Mouse (Mus musculus): ENCODE data around the gene Pilrb2. TPM values are rescaled to one million over a fixed set of nuclear protein-coding genes. Genes with fewer than 3 reads are reported as not detected.

Pilrb2 gene
- total and polyA plus RNA-seq, 3 experiments: 25.9 to 71.7 TPM; not detected in 1

DNA sequence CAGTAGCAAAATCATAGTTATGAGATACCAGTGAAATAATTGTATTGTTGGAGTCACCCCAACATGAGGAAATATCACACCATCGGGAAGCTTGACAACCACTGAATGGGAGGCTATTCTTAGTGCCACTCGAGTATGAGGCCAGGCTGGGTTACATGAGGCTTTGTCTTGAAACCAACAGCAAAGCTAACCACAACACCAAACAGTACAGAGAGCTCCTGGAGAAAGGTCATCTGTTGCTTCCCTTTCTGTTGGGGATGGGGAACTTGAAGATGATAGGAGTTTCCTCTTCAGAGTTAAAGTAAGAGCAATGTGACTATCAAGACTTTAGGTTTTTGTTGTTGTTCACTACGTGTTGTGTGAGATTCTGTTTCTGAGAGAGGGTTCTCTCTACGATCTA, 11.3 kb upstream of the Pilrb2 start:
- Histone ChIP-seq H3K27ac (ENCODE audit: control insufficient read depth, low read depth, low read length) (peak overlapping the region; percentile 67; the same call in 1 of the 2 replicates), H3K36me3 (ENCODE audit: control insufficient read depth in 1 of 2, insufficient read depth in 2 of 2, low read length in 2 of 2) (peaks cover 0 to 13% of the 10 kb centered on the region in 2 experiments; a peak in 2 of 4 replicates), H3K9ac (ENCODE audit: control insufficient read depth, low read depth, low read length, poor library complexity, severe bottlenecking) (no peak overlapping the region), H3K79me2 (ENCODE audit: control insufficient read depth, insufficient read depth, low read length, poor library complexity) (no peaks in the 10 kb centered on the region), H3K4me3 (ENCODE audit: control insufficient read depth in 1 of 2, insufficient read depth in 1 of 2, low read depth in 2 of 2, low read length in 2 of 2) (no peak overlapping the region), H3K9me3 (replicated peaks; ENCODE audit: insufficient read depth, low read length) (no peaks in the 10 kb centered on the region), H3K4me1 (ENCODE audit: control insufficient read depth in 1 of 2, insufficient read depth in 2 of 2, low read length in 2 of 2) (peaks cover 0 to 19% of the 10 kb centered on the region in 2 experiments; a peak in 2 of 4 replicates), H3K27me3 (ENCODE audit: control insufficient read depth in 1 of 2, insufficient read depth in 2 of 2, low read length in 2 of 2) (no peaks in the 10 kb centered on the region)
- TF ChIP-seq E2F4 (IDR thresholded peaks at IDR 0.05; ENCODE audit: borderline replicate concordance, low read depth, low read length): no peak
- peak; percentile 56; the same call in 1 of the 2 replicates for TF ChIP-seq MYC (IDR thresholded peaks at IDR 0.05; ENCODE audit: low read depth, low read length)
- TF ChIP-seq KAT2A (conservative IDR thresholded peaks at IDR 0.05; ENCODE audit: low read depth, low read length): no peak
- no peak for TF ChIP-seq TBP (IDR thresholded peaks at IDR 0.05; ENCODE audit: low read depth, low read length)
- DNase-seq (ENCODE audit: low read depth, low spot score): peak; percentile 70

DNA sequence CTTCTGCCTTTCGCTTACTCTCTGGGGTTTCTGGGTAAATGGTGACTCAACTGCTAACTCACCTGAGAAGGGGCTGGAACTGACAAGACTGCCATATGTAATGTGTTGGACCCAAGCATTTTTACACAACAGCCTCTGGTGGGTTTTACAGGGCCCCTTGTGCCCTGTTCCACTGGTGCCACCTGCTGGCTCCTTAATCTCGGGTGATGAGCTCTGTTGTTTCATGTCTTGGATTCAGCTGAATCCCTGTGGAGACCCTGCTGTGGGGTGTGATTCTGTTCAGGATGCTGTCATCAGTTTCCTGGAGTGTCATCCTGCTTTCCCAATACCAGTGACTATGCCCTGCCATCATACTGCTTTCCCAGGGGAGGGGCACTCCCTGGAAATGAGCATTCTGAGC, 6.2 kb upstream of the Pilrb2 start:
- no peak overlapping the region for H3K4me3 ChIP-seq (ENCODE audit: control insufficient read depth in 1 of 2, insufficient read depth in 1 of 2, low read depth in 2 of 2, low read length in 2 of 2)
- H3K27ac ChIP-seq (ENCODE audit: control insufficient read depth, low read depth, low read length): no peak overlapping the region
- H3K9me3 ChIP-seq (replicated peaks; ENCODE audit: insufficient read depth, low read length): no peaks in the 10 kb centered on the region
- H3K79me2 ChIP-seq (ENCODE audit: control insufficient read depth, insufficient read depth, low read length, poor library complexity): no peaks in the 10 kb centered on the region
- peaks cover 3 to 25% of the 10 kb centered on the region in 2 experiments for H3K4me1 ChIP-seq (ENCODE audit: control insufficient read depth in 1 of 2, insufficient read depth in 2 of 2, low read length in 2 of 2)
- H3K36me3 ChIP-seq (ENCODE audit: control insufficient read depth in 1 of 2, insufficient read depth in 2 of 2, low read length in 2 of 2): peaks cover 0 to 16% of the 10 kb centered on the region in 2 experiments; a peak in 2 of 4 replicates
- DNase-seq (ENCODE audit: low read depth, low spot score): peak; percentile 44
- no peaks in the 10 kb centered on the region for H3K27me3 ChIP-seq (ENCODE audit: control insufficient read depth in 1 of 2, insufficient read depth in 2 of 2, low read length in 2 of 2)
- no peak overlapping the region for H3K9ac ChIP-seq (ENCODE audit: control insufficient read depth, low read depth, low read length, poor library complexity, severe bottlenecking)
- TF ChIP-seq NELFE (IDR thresholded peaks at IDR 0.05; ENCODE audit: low read depth, low read length) (no peak), POLR2AphosphoS5 (IDR thresholded peaks at IDR 0.05; ENCODE audit: borderline replicate concordance, low read depth, low read length) (no peak), RAD21 (IDR thresholded peaks at IDR 0.05; ENCODE audit: low read depth, low read length) (peak; percentile 76), CTCF (IDR thresholded peaks at IDR 0.05 in 2 of 3, conservative IDR thresholded peaks at IDR 0.05 in 1 of 3; ENCODE audit: control insufficient read depth in 1 of 3, insufficient read depth in 1 of 3, low read depth in 2 of 3, low read length in 3 of 3, poor library complexity in 1 of 3, severe bottlenecking in 1 of 3) (peak; percentile 34 to 71 (median 71); a peak in 5 of 6 replicates), RCOR1 (IDR thresholded peaks at IDR 0.05; ENCODE audit: low read depth, low read length) (no peak), SMC3 (IDR thresholded peaks at IDR 0.05; ENCODE audit: low read depth, low read length) (peak; percentile 86), ZC3H11A (IDR thresholded peaks at IDR 0.05; ENCODE audit: low read depth, low read length) (peak; percentile 62)

DNA sequence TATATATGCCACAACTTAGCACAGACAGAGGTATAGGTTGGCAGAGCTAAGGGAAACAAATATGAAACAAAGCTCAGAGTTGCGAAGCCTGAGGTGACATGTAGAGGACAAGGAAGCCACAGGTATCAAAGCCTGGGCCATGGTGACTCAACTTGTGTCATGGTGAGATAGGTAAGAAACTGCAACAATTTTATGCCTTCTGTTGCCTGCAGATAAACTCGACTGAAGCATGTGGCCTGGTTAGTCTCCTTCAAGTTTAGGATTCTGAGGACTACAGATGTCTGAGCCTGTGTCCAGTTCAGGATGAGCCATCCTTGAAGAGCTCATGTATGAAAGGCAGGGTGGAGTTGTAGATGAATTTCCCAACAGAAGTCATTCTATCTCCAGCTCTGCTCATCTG, 3.4 kb upstream of the Pilrb2 start:
- H3K27ac ChIP-seq (ENCODE audit: control insufficient read depth, low read depth, low read length): peak overlapping the region; percentile 9; the same call in 1 of the 2 replicates
- peak; percentile 65 for DNase-seq (ENCODE audit: low read depth, low spot score)
- peaks cover 8% of the 10 kb centered on the region for H3K79me2 ChIP-seq (ENCODE audit: control insufficient read depth, insufficient read depth, low read length, poor library complexity)
- no peaks in the 10 kb centered on the region for H3K9me3 ChIP-seq (replicated peaks; ENCODE audit: insufficient read depth, low read length)
- H3K27me3 ChIP-seq (ENCODE audit: control insufficient read depth in 1 of 2, insufficient read depth in 2 of 2, low read length in 2 of 2): no peaks in the 10 kb centered on the region
- peaks cover 0 to 23% of the 10 kb centered on the region in 2 experiments; a peak in 2 of 4 replicates for H3K36me3 ChIP-seq (ENCODE audit: control insufficient read depth in 1 of 2, insufficient read depth in 2 of 2, low read length in 2 of 2)
- no peak overlapping the region for H3K4me3 ChIP-seq (ENCODE audit: control insufficient read depth in 1 of 2, insufficient read depth in 1 of 2, low read depth in 2 of 2, low read length in 2 of 2)
- no peak overlapping the region for H3K9ac ChIP-seq (ENCODE audit: control insufficient read depth, low read depth, low read length, poor library complexity, severe bottlenecking)
- peaks cover 9 to 39% of the 10 kb centered on the region in 2 experiments for H3K4me1 ChIP-seq (ENCODE audit: control insufficient read depth in 1 of 2, insufficient read depth in 2 of 2, low read length in 2 of 2)
- peak; percentile 74 for TF ChIP-seq MYC (IDR thresholded peaks at IDR 0.05; ENCODE audit: low read depth, low read length)
- TF ChIP-seq E2F4 (IDR thresholded peaks at IDR 0.05; ENCODE audit: borderline replicate concordance, low read depth, low read length): no peak
- TF ChIP-seq MAX (IDR thresholded peaks at IDR 0.05; ENCODE audit: low read length): peak; percentile 69
- no peak for TF ChIP-seq NELFE (IDR thresholded peaks at IDR 0.05; ENCODE audit: low read depth, low read length)
- no peak for TF ChIP-seq SMC3 (IDR thresholded peaks at IDR 0.05; ENCODE audit: low read depth, low read length)
- TF ChIP-seq CHD1 (IDR thresholded peaks at IDR 0.05; ENCODE audit: low read depth, low read length): no peak
- TF ChIP-seq EP300 (IDR thresholded peaks at IDR 0.05; ENCODE audit: low read depth in 1 of 2, low read length in 2 of 2): peak; percentile 84 to 89
- TF ChIP-seq GATA1 (IDR thresholded peaks at IDR 0.05; ENCODE audit: low read depth, low read length): peak; percentile 83
- peak; percentile 86 for TF ChIP-seq TCF12 (IDR thresholded peaks at IDR 0.05; ENCODE audit: low read depth, low read length)
- TF ChIP-seq TAL1 (IDR thresholded peaks at IDR 0.05; ENCODE audit: low read length): peak; percentile 88
